Mouse (Mus musculus) midbrain, postnatal 0 days (tissue): ENCODE measurements at regions not wholly inside any gene's neighbourhood (a gene's known extent, or its start where the extent isn't known, plus 50 kb on each side); places are given as distances from the start of the nearest gene placed in this dataset.
"Not testable (repeated sequence)": the region's sequence is repeated elsewhere in the genome, so short reads cannot be mapped to it uniquely, and the experiment has no call there.

Experiments used
- ATAC-seq: fragments of 200-750 bp; cut with Nextera tagmentation; 2 replicates; pipeline ENCODE4 v1.8.0; 2017; ENCODE audit warnings: moderate number of reproducible peaks, mild to moderate bottlenecking, moderate TSS enrichment, moderate library complexity; ENCODE audit not compliant: low FRiP score
- DNase-seq: peaks from one replicate; pipeline ENCODE4 v3.0.0-alpha.2; 2015; ENCODE audit warnings: low spot score
- H3K27ac ChIP-seq: fragments of 300-500 bp; sonication (generic); 2 replicates; pipeline ENCODE4 v1.5.1; 2014; ENCODE audit warnings: low read depth, mild to moderate bottlenecking, low read length, mixed read lengths
- H3K27me3 ChIP-seq: fragments of 300-500 bp; sonication (generic); 2 replicates; pipeline ENCODE4 v1.6.1; 2014; ENCODE audit warnings: low read length, control low read depth, mixed read lengths; ENCODE audit not compliant: insufficient read depth
- H3K36me3 ChIP-seq: fragments of 300-500 bp; sonication (generic); 2 replicates; pipeline ENCODE4 v1.6.1; 2014; ENCODE audit warnings: low read length, control low read depth, mixed read lengths; ENCODE audit not compliant: insufficient read depth
- H3K4me1 ChIP-seq: fragments of 300-500 bp; sonication (generic); 2 replicates; pipeline ENCODE4 v1.6.1; 2014; ENCODE audit warnings: mild to moderate bottlenecking, control low read depth, antibody characterized with exemption, low read length, mixed read lengths; ENCODE audit not compliant: insufficient read depth
- H3K4me2 ChIP-seq: fragments of 300-500 bp; sonication (generic); 2 replicates; pipeline ENCODE4 v1.6.1; 2014; ENCODE audit warnings: low read depth, mild to moderate bottlenecking, low read length, mixed read lengths; ENCODE audit not compliant: poor library complexity, severe bottlenecking
- H3K4me3 ChIP-seq: fragments of 300-500 bp; sonication (generic); 2 replicates; pipeline ENCODE4 v1.5.1; 2014; ENCODE audit warnings: low read depth, mild to moderate bottlenecking, low read length, moderate library complexity
- H3K9ac ChIP-seq: fragments of 300-500 bp; sonication (generic); replicated peaks from 2 replicates; pipeline ENCODE4 v1.6.1; 2014; ENCODE audit warnings: mild to moderate bottlenecking, low read length, moderate library complexity, mixed read lengths; ENCODE audit not compliant: poor library complexity, severe bottlenecking
- H3K9me3 ChIP-seq: fragments of 300-500 bp; sonication (generic); 2 replicates; pipeline ENCODE4 v1.6.1; 2016; ENCODE audit warnings: low read length, control low read depth
- CTCF ChIP-seq: IDR thresholded peaks from 2 replicates; pipeline ENCODE4 v1.5.1; 2016; ENCODE audit warnings: antibody characterized with exemption, mild to moderate bottlenecking
- WGBS: fragments of 180-500 bp; shearing (Covaris S2); extraction: QIAGEN DNeasy Blood & Tissue Kit; methylation state at CpG from one replicate; pipeline ENCODE4 v1.1.7; 2014; 5-methylcytosine and 5-hydroxymethylcytosine counted together

- peak; percentile 74 for DNase-seq
- no peak; the same call in 1 of the 2 replicates for ATAC-seq
These were observed 138.0 kb upstream of the Olfr1324 start for GRCm38 (mm10) chrX:50566345-50566744.

GRCm38 (mm10) chrX:50565031-50565430 is 136.7 kb upstream of the Olfr1324 start:
- H3K36me3 ChIP-seq, DNase-seq, H3K27ac ChIP-seq, H3K4me3 ChIP-seq, H3K9me3 ChIP-seq, H3K4me1 ChIP-seq, H3K27me3 ChIP-seq, ATAC-seq, H3K9ac ChIP-seq, H3K4me2 ChIP-seq: not testable (repeated sequence)
- 92% methylated on average over 5 of the region's 5 CpGs for WGBS

More at GRCm38 (mm10) chrX:50566345-50566744, 138.0 kb upstream of the Olfr1324 start:
- Histone ChIP-seq H3K27ac (no peak overlapping the region), H3K9me3 (no peaks in the 10 kb centered on the region), H3K4me3 (no peak overlapping the region), H3K9ac (no peak overlapping the region), H3K4me1 (no peaks in the 10 kb centered on the region), H3K36me3 (no peaks in the 10 kb centered on the region), H3K27me3 (no peaks in the 10 kb centered on the region), H3K4me2 (no peak overlapping the region)
- WGBS: 66% methylated on average over 5 of the region's 5 CpGs
- peak; percentile 76 for TF ChIP-seq CTCF

GRCm38 (mm10) chrX:50560915-50561314 is 132.6 kb upstream of the Olfr1324 start:
- ATAC-seq (no peak; the same call in 1 of the 2 replicates), DNase-seq (peak; percentile 71)
- 52% methylated on average over 2 of the region's 2 CpGs for WGBS
- TF ChIP-seq CTCF: peak; percentile 63
- H3K4me2 ChIP-seq: no peak overlapping the region
- no peaks in the 10 kb centered on the region for H3K4me1 ChIP-seq
- H3K36me3 ChIP-seq: no peaks in the 10 kb centered on the region
- no peaks in the 10 kb centered on the region for H3K27me3 ChIP-seq
- H3K27ac ChIP-seq: no peak overlapping the region
- no peak overlapping the region for H3K9ac ChIP-seq
- no peaks in the 10 kb centered on the region for H3K9me3 ChIP-seq
- no peak overlapping the region for H3K4me3 ChIP-seq

GRCm38 (mm10) chrX:50550297-50550696 is 122.0 kb upstream of the Olfr1324 start:
- H3K4me1 ChIP-seq: no peaks in the 10 kb centered on the region
- H3K9ac ChIP-seq: no peak overlapping the region
- H3K36me3 ChIP-seq: no peaks in the 10 kb centered on the region
- DNase-seq: peak; percentile 58
- H3K9me3 ChIP-seq: no peaks in the 10 kb centered on the region
- H3K4me3 ChIP-seq: peak overlapping the region; percentile 30
- H3K27me3 ChIP-seq: no peaks in the 10 kb centered on the region
- peak; percentile 64 for TF ChIP-seq CTCF
- no peak for ATAC-seq
- H3K4me2 ChIP-seq: peak overlapping the region; percentile 30
- H3K27ac ChIP-seq: no peak overlapping the region
- 66% methylated on average over 10 of the region's 10 CpGs for WGBS

- H3K27me3 ChIP-seq: no peaks in the 10 kb centered on the region
- H3K4me3 ChIP-seq: peak overlapping the region; percentile 30; the same call in 1 of the 2 replicates
- peak; percentile 59 for TF ChIP-seq CTCF
- no peak overlapping the region for H3K4me2 ChIP-seq
- DNase-seq (peak; percentile 83), ATAC-seq (no peak)
- H3K36me3 ChIP-seq: no peaks in the 10 kb centered on the region
- no peak overlapping the region for H3K27ac ChIP-seq
- no peak overlapping the region for H3K9ac ChIP-seq
- no peaks in the 10 kb centered on the region for H3K4me1 ChIP-seq
- H3K9me3 ChIP-seq: no peaks in the 10 kb centered on the region
- WGBS: 54% methylated on average over 3 of the region's 3 CpGs
These were observed 121.4 kb upstream of the Olfr1324 start for GRCm38 (mm10) chrX:50549713-50550112.

GRCm38 (mm10) chrX:50537785-50538159 is 109.5 kb upstream of the Olfr1324 start:
- Histone ChIP-seq H3K4me3 (peak overlapping the region; percentile 30), H3K4me2 (peak overlapping the region; percentile 30; the same call in 1 of the 2 replicates)
- TF ChIP-seq CTCF: peak; percentile 13; the same call in 1 of the 2 replicates
- ATAC-seq, DNase-seq, H3K9me3 ChIP-seq, H3K4me1 ChIP-seq, H3K9ac ChIP-seq, H3K27ac ChIP-seq, H3K36me3 ChIP-seq, H3K27me3 ChIP-seq: not testable (repeated sequence)
- WGBS: 75% methylated on average over 2 of the region's 4 CpGs
